Mouse (Mus musculus): ENCODE measurements around the gene Cdk2ap2. TPM values are rescaled to one million over a fixed set of nuclear protein-coding genes. Genes with fewer than 3 reads are reported as not detected.
"Not testable (repeated sequence)": the region's sequence is repeated elsewhere in the genome, so short reads cannot be mapped to it uniquely, and the experiment has no call there.

Cdk2ap2 gene
- total and polyA plus RNA-seq, 2 experiments from 2014 or later: 37.4 to 60.5 TPM

- Histone ChIP-seq H3K9me3 (ENCODE audit: low read length) (no peaks in the 10 kb centered on the region), H3K36me3 (ENCODE audit: insufficient read depth, low read length) (no peaks in the 10 kb centered on the region), H3K9ac (replicated peaks; ENCODE audit: low read length, poor library complexity, severe bottlenecking) (no peak overlapping the region), H3K4me3 (ENCODE audit: low read depth, low read length) (no peak overlapping the region), H3K4me1 (ENCODE audit: insufficient read depth, low read length) (no peaks in the 10 kb centered on the region), H3K4me2 (ENCODE audit: low read depth, low read length, poor library complexity, severe bottlenecking) (no peak overlapping the region), H3K27me3 (ENCODE audit: insufficient read depth, low read length) (no peaks in the 10 kb centered on the region), H3K27ac (ENCODE audit: low read depth, low read length) (no peak overlapping the region)
- no peak for TF ChIP-seq CTCF (IDR thresholded peaks at IDR 0.05)
- DNase-seq (ENCODE audit: low spot score) (no peak), ATAC-seq (ENCODE audit: low FRiP score) (no peak)
- WGBS: 84% methylated on average over 6 of the region's 6 CpGs
Observed at GRCm38 (mm10) chr19:4066280-4066679, 30.7 kb upstream of the Cdk2ap2 start.

- H3K4me1 ChIP-seq (ENCODE audit: insufficient read depth, low read length): no peaks in the 10 kb centered on the region
- ATAC-seq (ENCODE audit: low FRiP score) (no peak), DNase-seq (ENCODE audit: low spot score) (no peak)
- H3K27me3 ChIP-seq (ENCODE audit: insufficient read depth, low read length): no peaks in the 10 kb centered on the region
- H3K4me3 ChIP-seq (ENCODE audit: low read depth, low read length): no peak overlapping the region
- no peak overlapping the region for H3K27ac ChIP-seq (ENCODE audit: low read depth, low read length)
- no peak overlapping the region for H3K9ac ChIP-seq (replicated peaks; ENCODE audit: low read length, poor library complexity, severe bottlenecking)
- H3K9me3 ChIP-seq (ENCODE audit: low read length): no peaks in the 10 kb centered on the region
- no peaks in the 10 kb centered on the region for H3K36me3 ChIP-seq (ENCODE audit: insufficient read depth, low read length)
- H3K4me2 ChIP-seq (ENCODE audit: low read depth, low read length, poor library complexity, severe bottlenecking): no peak overlapping the region
- TF ChIP-seq CTCF (IDR thresholded peaks at IDR 0.05): no peak
Observed at GRCm38 (mm10) chr19:4066877-4067276, 30.1 kb upstream of the Cdk2ap2 start.

- H3K4me2 ChIP-seq (ENCODE audit: low read depth, low read length, poor library complexity, severe bottlenecking); ATAC-seq (ENCODE audit: low FRiP score); H3K27ac ChIP-seq (ENCODE audit: low read depth, low read length); H3K9me3 ChIP-seq (ENCODE audit: low read length); H3K36me3 ChIP-seq (ENCODE audit: insufficient read depth, low read length); DNase-seq (ENCODE audit: low spot score); H3K9ac ChIP-seq (replicated peaks; ENCODE audit: low read length, poor library complexity, severe bottlenecking); H3K4me1 ChIP-seq (ENCODE audit: insufficient read depth, low read length); H3K27me3 ChIP-seq (ENCODE audit: insufficient read depth, low read length); H3K4me3 ChIP-seq (ENCODE audit: low read depth, low read length): not testable (repeated sequence)
- 92% methylated on average over 2 of the region's 2 CpGs for WGBS
Observed at GRCm38 (mm10) chr19:4068242-4068641, 28.7 kb upstream of the Cdk2ap2 start.

DNA sequence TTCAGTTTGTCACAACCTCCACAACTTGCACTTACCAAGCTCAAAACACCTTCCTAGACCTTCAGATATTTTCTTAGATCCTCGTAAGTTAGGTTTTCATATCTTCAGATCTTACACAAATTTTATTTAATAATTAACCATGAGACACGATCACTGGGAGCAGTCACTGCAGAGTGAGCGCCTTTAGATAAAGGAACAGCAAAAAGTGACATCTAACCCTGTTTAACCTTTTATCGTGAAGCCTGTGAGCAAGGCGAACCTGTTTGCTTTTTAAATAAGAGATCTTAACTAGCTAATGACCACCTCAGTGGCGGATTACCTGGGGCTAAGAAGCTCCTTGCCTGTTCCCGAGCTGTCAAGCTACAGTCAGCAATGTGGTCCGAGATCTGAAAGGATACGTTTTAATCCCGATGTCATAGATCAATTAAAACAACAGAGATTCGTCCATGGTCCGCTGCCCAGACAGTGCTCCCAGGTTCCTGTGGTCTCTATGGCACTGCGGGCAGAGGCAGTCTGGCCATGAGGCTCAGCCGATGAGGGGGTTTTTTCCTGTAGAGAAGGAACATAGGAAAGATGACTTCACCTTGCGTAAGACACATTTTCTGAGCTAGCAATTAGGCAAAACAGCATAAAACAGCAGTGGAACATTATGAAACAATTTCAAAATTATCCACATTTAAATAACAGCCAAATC is 28.1 kb upstream of the Cdk2ap2 start:
- no peak for ATAC-seq (ENCODE audit: low FRiP score)

DNA sequence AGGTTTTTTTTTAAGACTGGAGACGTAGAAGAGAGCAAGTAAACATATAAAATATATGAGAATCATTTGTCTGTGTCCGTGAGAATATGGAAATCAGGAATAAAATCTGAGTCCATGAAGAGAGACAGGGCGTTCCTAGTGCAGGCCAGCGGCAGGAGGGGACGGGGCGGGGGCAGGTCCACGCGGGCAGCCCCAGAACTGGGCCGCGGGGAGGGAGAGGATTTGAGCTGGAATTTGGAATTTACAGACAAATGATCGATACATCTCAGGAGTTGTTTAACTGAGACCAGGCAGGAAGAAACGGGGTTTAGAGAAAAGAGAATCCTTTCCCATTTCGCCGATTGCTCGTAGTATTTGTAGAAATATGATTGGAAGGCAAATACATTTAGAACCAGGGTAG is 26.7 kb upstream of the Cdk2ap2 start:
- no peak for TF ChIP-seq CTCF (IDR thresholded peaks at IDR 0.05)
- ATAC-seq (ENCODE audit: low FRiP score) (no peak), DNase-seq (ENCODE audit: low spot score) (no peak)
- no peak overlapping the region for H3K9ac ChIP-seq (replicated peaks; ENCODE audit: low read length, poor library complexity, severe bottlenecking)
- no peaks in the 10 kb centered on the region for H3K9me3 ChIP-seq (ENCODE audit: low read length)
- H3K4me3 ChIP-seq (ENCODE audit: low read depth, low read length): no peak overlapping the region
- no peak overlapping the region for H3K4me2 ChIP-seq (ENCODE audit: low read depth, low read length, poor library complexity, severe bottlenecking)
- no peaks in the 10 kb centered on the region for H3K36me3 ChIP-seq (ENCODE audit: insufficient read depth, low read length)
- H3K4me1 ChIP-seq (ENCODE audit: insufficient read depth, low read length): no peaks in the 10 kb centered on the region
- 73% methylated on average over 15 of the region's 15 CpGs for WGBS
- no peak overlapping the region for H3K27ac ChIP-seq (ENCODE audit: low read depth, low read length)
- no peaks in the 10 kb centered on the region for H3K27me3 ChIP-seq (ENCODE audit: insufficient read depth, low read length)

More for the DNA sequence above, 28.1 kb upstream of the Cdk2ap2 start:
- no peak overlapping the region for H3K4me3 ChIP-seq (ENCODE audit: low read depth, low read length)
- no peaks in the 10 kb centered on the region for H3K9me3 ChIP-seq (ENCODE audit: low read length)
- DNase-seq (ENCODE audit: low spot score): no peak
- H3K4me2 ChIP-seq (ENCODE audit: low read depth, low read length, poor library complexity, severe bottlenecking): no peak overlapping the region
- TF ChIP-seq CTCF (IDR thresholded peaks at IDR 0.05): no peak
- no peak overlapping the region for H3K9ac ChIP-seq (replicated peaks; ENCODE audit: low read length, poor library complexity, severe bottlenecking)
- no peak overlapping the region for H3K27ac ChIP-seq (ENCODE audit: low read depth, low read length)
- WGBS: 46% methylated on average over 15 of the region's 15 CpGs
- H3K4me1 ChIP-seq (ENCODE audit: insufficient read depth, low read length): no peaks in the 10 kb centered on the region
- no peaks in the 10 kb centered on the region for H3K36me3 ChIP-seq (ENCODE audit: insufficient read depth, low read length)
- H3K27me3 ChIP-seq (ENCODE audit: insufficient read depth, low read length): no peaks in the 10 kb centered on the region

GRCm38 (mm10) chr19:4070756-4071155 is 26.2 kb upstream of the Cdk2ap2 start:
- Histone ChIP-seq H3K27ac (ENCODE audit: low read depth, low read length) (no peak overlapping the region), H3K9ac (replicated peaks; ENCODE audit: low read length, poor library complexity, severe bottlenecking) (no peak overlapping the region), H3K4me3 (ENCODE audit: low read depth, low read length) (no peak overlapping the region), H3K27me3 (ENCODE audit: insufficient read depth, low read length) (no peaks in the 10 kb centered on the region), H3K4me1 (ENCODE audit: insufficient read depth, low read length) (no peaks in the 10 kb centered on the region), H3K36me3 (ENCODE audit: insufficient read depth, low read length) (no peaks in the 10 kb centered on the region), H3K4me2 (ENCODE audit: low read depth, low read length, poor library complexity, severe bottlenecking) (no peak overlapping the region), H3K9me3 (ENCODE audit: low read length) (no peaks in the 10 kb centered on the region)
- ATAC-seq (ENCODE audit: low FRiP score): no peak
- no peak for TF ChIP-seq CTCF (IDR thresholded peaks at IDR 0.05)
- DNase-seq (ENCODE audit: low spot score): no peak
- whole genome bisulfite sequencing: 84% methylated on average over 8 of the region's 8 CpGs

Data from midbrain, postnatal 0 days (tissue).